Mouse (Mus musculus): Measurements from ENCODE around the gene Crebbp.

- no peak for TF ChIP-seq CTCF (IDR thresholded peaks at IDR 0.05; ENCODE audit: low read depth)
- no peak for TF ChIP-seq EP300 (IDR thresholded peaks at IDR 0.05; ENCODE audit: low read depth)
These were observed 616 bp downstream of the Crebbp start for GRCm38 (mm10) chr16:4212963-4213798.

Data from heart, postnatal 0 days (tissue).